ENCODE assay signal across 8 mouse cellular contexts in the genomic region with DNA sequence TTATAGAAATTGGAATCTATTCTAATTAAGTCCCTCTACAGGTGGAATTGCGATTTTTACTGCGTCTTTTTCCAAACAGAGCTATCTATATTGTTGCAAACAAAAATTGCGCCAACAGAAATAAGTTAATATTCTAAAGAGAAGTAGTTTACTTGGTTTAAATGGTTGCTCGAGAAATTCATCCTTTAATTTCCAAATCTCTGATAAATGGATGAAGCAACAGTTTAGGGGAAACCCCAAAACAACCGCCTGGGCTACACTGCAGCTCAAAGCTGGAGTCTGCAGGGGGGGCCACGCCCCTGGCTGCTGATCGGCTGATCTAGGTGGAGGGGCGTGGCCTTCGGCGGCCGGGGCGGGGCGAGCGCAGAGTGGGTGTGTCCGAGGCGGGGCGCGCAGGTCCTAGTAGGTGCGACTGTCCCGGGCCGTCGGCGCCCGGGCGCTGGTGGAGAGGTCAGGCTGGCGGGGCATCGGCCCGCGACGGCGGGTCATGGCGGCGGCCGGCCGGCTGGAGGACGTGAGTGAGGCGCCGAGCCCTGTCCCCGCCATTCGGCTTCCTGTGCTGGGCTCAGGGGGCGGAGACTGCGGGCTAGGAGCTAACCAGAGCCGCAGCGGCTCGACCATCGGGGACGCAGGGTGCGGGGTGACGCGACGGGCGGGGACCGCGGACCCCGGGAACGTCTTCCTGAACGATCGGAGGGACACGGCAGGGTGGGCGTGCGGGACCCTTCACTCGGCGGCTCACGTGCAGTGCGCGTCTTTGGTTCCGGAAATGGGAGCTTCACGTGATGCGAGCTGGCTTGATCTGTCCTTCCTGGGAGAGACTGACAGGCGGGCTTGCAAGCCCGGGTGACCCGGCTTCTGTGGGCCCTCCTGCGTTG. TPM values are rescaled to one million over a fixed set of nuclear protein-coding genes. Genes with fewer than 3 reads are reported as not detected.
DNase-seq lines count a peak whose midpoint lies in the region; ATAC-seq and TF ChIP-seq lines count a peak whose summit lies in the region.

A gene (plus strand): TSS at position 366 of the 878 bp plus-strand sequence.

- peaks cover 3% of the 10 kb centered on the region for H3K79me3 ChIP-seq in C2C12 (ENCODE audit: low read depth)

- DNase-seq in brain, embryonic 14.5 days (ENCODE audit: low read depth): peak; percentile 93
- DNase-seq in kidney, postnatal 10 days: peak; percentile 97
- DNase-seq in natural killer cell, adult 2 months (ENCODE audit: low spot score in 2 of 2): peak; percentile 98

- peak within 1 kb of the TSS; percentile 73 for H3K4me2 ChIP-seq in heart, embryonic 12.5 days
- H3K4me2 ChIP-seq in liver, embryonic 12.5 days: peak within 1 kb of the TSS; percentile 85
- peak within 1 kb of the TSS; percentile 68 for H3K4me2 ChIP-seq in stomach, embryonic 15.5 days

- peak within 1 kb of the TSS; percentile 89 for H3K27ac ChIP-seq in heart, embryonic 12.5 days (ENCODE audit: poor library complexity, severe bottlenecking)
- H3K27ac ChIP-seq in liver, embryonic 12.5 days: peak within 1 kb of the TSS; percentile 69
- H3K27ac ChIP-seq in stomach, embryonic 15.5 days: peak within 1 kb of the TSS; percentile 80

- WGBS in heart, embryonic 12.5 days: under 1% methylated on average over 72 of the region's 73 CpGs
- WGBS in liver, embryonic 12.5 days (ENCODE audit: insufficient replicate concordance): under 1% methylated on average over 73 of the region's 73 CpGs
- under 1% methylated on average over 65 of the region's 73 CpGs for WGBS in stomach, embryonic 15.5 days

- H3K79me2 ChIP-seq in C2C12 (ENCODE audit: control insufficient read depth, insufficient read depth): no peaks in the 10 kb centered on the region

- peak; percentile 96 for ATAC-seq in heart, embryonic 12.5 days (ENCODE audit: insufficient number of reproducible peaks, low FRiP score)
- ATAC-seq in liver, embryonic 12.5 days: peak; percentile 95
- ATAC-seq in stomach, embryonic 15.5 days (ENCODE audit: insufficient read depth, low FRiP score, low read depth): peak; percentile 96

- no peaks in the 10 kb centered on the region for H3K9me3 ChIP-seq in erythroblast, embryonic 14.5 days (ENCODE audit: control insufficient read depth, low read length)
- no peaks in the 10 kb centered on the region for H3K9me3 ChIP-seq in heart, embryonic 12.5 days (replicated peaks)
- no peaks in the 10 kb centered on the region for H3K9me3 ChIP-seq in liver, embryonic 12.5 days (replicated peaks)
- H3K9me3 ChIP-seq in stomach, embryonic 15.5 days: no peaks in the 10 kb centered on the region

- peaks cover 3% of the 10 kb centered on the region for H3K27me3 ChIP-seq in C2C12 (ENCODE audit: control insufficient read depth, insufficient read depth, insufficient read length)
- H3K27me3 ChIP-seq in erythroblast, embryonic 14.5 days (ENCODE audit: control insufficient read depth): peaks cover 15% of the 10 kb centered on the region
- H3K27me3 ChIP-seq in heart, embryonic 12.5 days (replicated peaks): peaks cover 23% of the 10 kb centered on the region
- H3K27me3 ChIP-seq in liver, embryonic 12.5 days (replicated peaks): peaks cover 15% of the 10 kb centered on the region
- no peaks in the 10 kb centered on the region for H3K27me3 ChIP-seq in stomach, embryonic 15.5 days (replicated peaks)

- no peaks in the 10 kb centered on the region for H3K36me3 ChIP-seq in C2C12 (ENCODE audit: control insufficient read depth, insufficient read depth)
- H3K36me3 ChIP-seq in erythroblast, embryonic 14.5 days (ENCODE audit: control insufficient read depth): no peaks in the 10 kb centered on the region
- no peaks in the 10 kb centered on the region for H3K36me3 ChIP-seq in heart, embryonic 12.5 days
- no peaks in the 10 kb centered on the region for H3K36me3 ChIP-seq in liver, embryonic 12.5 days
- no peaks in the 10 kb centered on the region for H3K36me3 ChIP-seq in stomach, embryonic 15.5 days

- no peak for TF ChIP-seq CTCF in C2C12 (IDR thresholded peaks at IDR 0.05; ENCODE audit: control insufficient read depth, insufficient read depth, insufficient read length)
- no peak for TF ChIP-seq CTCF in brain, embryonic 14.5 days (IDR thresholded peaks at IDR 0.05; ENCODE audit: borderline replicate concordance, extremely low read depth, insufficient read depth, insufficient read length)

- H3K4me3 ChIP-seq in C2C12 (ENCODE audit: insufficient read depth, poor library complexity, severe bottlenecking): peak within 1 kb of the TSS; percentile 59
- H3K4me3 ChIP-seq in erythroblast, embryonic 14.5 days (replicated peaks): peak within 1 kb of the TSS; percentile 82
- peak within 1 kb of the TSS; percentile 94 for H3K4me3 ChIP-seq in heart, embryonic 12.5 days
- H3K4me3 ChIP-seq in liver, embryonic 12.5 days: peak within 1 kb of the TSS; percentile 79
- peak within 1 kb of the TSS; percentile 88 for H3K4me3 ChIP-seq in stomach, embryonic 15.5 days (replicated peaks)

- H3K4me1 ChIP-seq in erythroblast, embryonic 14.5 days (ENCODE audit: control insufficient read depth): peaks cover 21% of the 10 kb centered on the region
- no peaks in the 10 kb centered on the region for H3K4me1 ChIP-seq in heart, embryonic 12.5 days (replicated peaks)
- H3K4me1 ChIP-seq in liver, embryonic 12.5 days: peaks cover 18% of the 10 kb centered on the region
- H3K4me1 ChIP-seq in stomach, embryonic 15.5 days: no peaks in the 10 kb centered on the region; the same call in 1 of the 2 replicates

- peak within 1 kb of the TSS; percentile 80 for H3K9ac ChIP-seq in heart, embryonic 12.5 days
- H3K9ac ChIP-seq in liver, embryonic 12.5 days: peak within 1 kb of the TSS; percentile 75
- peak within 1 kb of the TSS; percentile 66 for H3K9ac ChIP-seq in stomach, embryonic 15.5 days

- TF ChIP-seq POLR2A in brain, embryonic 14.5 days (IDR thresholded peaks at IDR 0.05; ENCODE audit: borderline replicate concordance, extremely low read depth, insufficient read depth, insufficient read length, poor library complexity, severe bottlenecking): peak; percentile 69

- peak within 1 kb of the TSS; percentile 75 for H3ac ChIP-seq in C2C12 (ENCODE audit: control insufficient read depth, insufficient read length, low read depth)

TF ChIP-seq in C2C12, 6 proteins besides CTCF, POLR2A, EP300 and RAD21:
- peak; percentile 64 for TF ChIP-seq CEBPB (IDR thresholded peaks at IDR 0.05; ENCODE audit: low read depth)
- TF ChIP-seq FOSL1 (IDR thresholded peaks at IDR 0.05; ENCODE audit: insufficient read depth, low read length, poor library complexity, severe bottlenecking): no peak
- peak; percentile 95 for TF ChIP-seq USF1 (IDR thresholded peaks at IDR 0.05; ENCODE audit: low read depth)
- TF ChIP-seq MYOD1 (IDR thresholded peaks at IDR 0.05; ENCODE audit: control insufficient read depth, insufficient read length, low read depth): no peak
- TF ChIP-seq MYOG (IDR thresholded peaks at IDR 0.05; ENCODE audit: control insufficient read depth, extremely low read depth, insufficient read length): no peak
- peak; percentile 51 for TF ChIP-seq MAX (IDR thresholded peaks at IDR 0.05)

RNA-seq across cellular contexts. Expression of the gene that starts here (rescaled TPM):
- polyA plus RNA-seq in C2C12 (2012; fragmentation: generic; extraction: Trizol): 30.5 TPM
- 15.2 and 17.7 TPM in 2 replicates for polyA plus RNA-seq in brain, embryonic 14.5 days (2012; rRNA removed)
- 0.40 and 0.56 TPM in 2 replicates for polyA plus RNA-seq in erythroblast, embryonic 14.5 days (2012)
- polyA plus RNA-seq in heart, embryonic 12.5 days (2016; fragmentation: Nextera tagmentation; extraction: Ambion mirVana): 26.4 and 27.0 TPM in 2 replicates
- 18.1 TPM in 2 replicates for polyA plus RNA-seq in liver, embryonic 12.5 days (2016; fragmentation: Nextera tagmentation; extraction: Ambion mirVana)
- 31.8 and 32.1 TPM in 2 replicates for polyA plus RNA-seq in stomach, embryonic 15.5 days (2015; fragmentation: Nextera tagmentation; extraction: Ambion mirVana)

Comparison
In these comparisons a context has a peak if more than half of its experiments do, and no peak if none do; other contexts are left out.
1. Peak in every context shown above with its lines: DNase-seq, ATAC-seq, H3K4me3 ChIP-seq and H3K27ac ChIP-seq.
2. RNA of the gene that starts here (polyA plus RNA-seq): 31.8 to 32.1 TPM in stomach, embryonic 15.5 days, 30.5 TPM in C2C12 (single experiment), 26.4 to 27.0 TPM in heart, embryonic 12.5 days, 18.1 TPM in liver, embryonic 12.5 days and 15.2 to 17.7 TPM in brain, embryonic 14.5 days; 0.40 to 0.56 TPM in erythroblast, embryonic 14.5 days; every median in the first group is over 10 times any median in the second.